Mouse (Mus musculus) gastrocnemius, postnatal 25 days (tissue): ENCODE data around the gene Prc1. TPM values are rescaled to one million over a fixed set of nuclear protein-coding genes. Genes with fewer than 3 reads are reported as not detected.
A peak's percentile ranks its signal among the peaks of the same experiment; 100 is the strongest.
"Not testable (repeated sequence)": the region's sequence is repeated elsewhere in the genome, so short reads cannot be mapped to it uniquely, and the experiment has no call there.

ENCODE experiments used
- DNase-seq: peaks from one replicate; pipeline ENCODE4 v3.0.0; 2022
- total RNA-seq, 2 experiments: library from RNA; stranded (reverse); gene quantifications; 1 replicate in 1 of 2; 2 replicates in 1 of 2; pipeline ENCODE4 v1.2.3; 2021

The Prc1 gene
- total RNA-seq, 2 experiments from 2014 or later = 2.4 to 2.9 TPM

DNA sequence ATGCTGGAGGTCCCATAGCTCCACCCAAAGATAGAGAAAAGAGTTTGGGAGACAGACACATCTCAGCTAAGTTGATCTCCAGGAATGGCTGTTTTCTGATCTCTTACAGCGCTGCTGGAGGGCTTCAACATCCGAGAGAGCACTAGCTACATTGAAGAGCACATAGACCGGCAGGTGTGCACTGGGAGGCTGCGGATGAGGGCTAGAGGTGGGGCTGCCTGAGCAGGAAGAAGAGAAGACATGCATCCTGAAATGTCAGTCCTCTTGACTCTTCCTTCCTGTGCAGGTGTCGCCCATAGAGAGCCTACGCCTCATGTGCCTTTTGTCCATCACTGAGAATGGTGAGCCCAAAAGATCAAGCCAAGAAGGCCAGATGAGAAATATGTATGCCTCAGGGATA is 8.5 kb upstream of the Prc1 start:
- no peak for DNase-seq

- no peak for DNase-seq
These were observed 6.5 kb upstream of the Prc1 start for GRCm38 (mm10) chr7:80287736-80288135.

DNA sequence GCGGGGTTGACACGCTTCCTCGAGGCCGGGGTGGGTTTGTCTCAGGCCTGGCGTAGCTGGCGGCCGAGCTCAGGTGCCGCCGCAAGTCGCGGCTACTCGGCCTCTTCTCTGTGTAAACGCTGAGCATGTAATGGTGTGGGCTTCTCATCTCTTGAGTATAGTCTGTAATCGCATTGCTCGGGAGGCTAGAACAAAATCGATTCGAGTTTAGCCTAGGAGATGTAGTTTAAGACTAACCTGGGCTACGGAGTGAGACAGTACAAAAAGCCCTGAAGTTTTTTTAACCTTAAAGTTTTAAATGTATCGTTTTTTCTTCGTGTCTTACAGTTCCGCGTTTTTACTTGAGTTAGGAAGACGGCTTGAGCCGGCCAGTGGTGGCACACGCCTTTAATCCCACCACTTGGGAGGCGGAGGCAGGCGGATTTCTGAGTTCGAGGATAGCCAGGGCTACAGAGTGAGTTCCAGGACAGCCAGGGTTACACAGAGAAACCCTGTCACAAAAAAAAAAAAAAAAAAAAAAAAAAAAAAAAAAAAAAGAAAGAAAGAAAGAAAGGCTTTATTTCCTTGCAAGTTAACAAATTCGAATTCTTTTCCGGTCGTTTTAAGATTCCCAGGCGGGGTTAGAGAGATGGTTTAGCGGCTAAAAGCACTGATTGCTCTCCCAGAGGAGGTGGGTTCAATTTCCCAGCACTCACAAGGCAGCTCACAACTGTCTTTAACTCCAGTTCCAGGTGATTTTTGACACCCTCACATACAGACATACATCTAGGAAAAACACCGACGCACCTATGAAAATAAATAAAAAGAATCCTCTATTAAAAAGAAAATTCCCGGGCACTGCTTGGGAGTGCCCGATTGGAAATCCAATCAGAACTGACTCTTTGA is 756 bp downstream of the Prc1 start:
- DNase-seq = no peak

GRCm38 (mm10) chr7:80296462-80296861 is 2.2 kb downstream of the Prc1 start:
- DNase-seq = no peak

DNA sequence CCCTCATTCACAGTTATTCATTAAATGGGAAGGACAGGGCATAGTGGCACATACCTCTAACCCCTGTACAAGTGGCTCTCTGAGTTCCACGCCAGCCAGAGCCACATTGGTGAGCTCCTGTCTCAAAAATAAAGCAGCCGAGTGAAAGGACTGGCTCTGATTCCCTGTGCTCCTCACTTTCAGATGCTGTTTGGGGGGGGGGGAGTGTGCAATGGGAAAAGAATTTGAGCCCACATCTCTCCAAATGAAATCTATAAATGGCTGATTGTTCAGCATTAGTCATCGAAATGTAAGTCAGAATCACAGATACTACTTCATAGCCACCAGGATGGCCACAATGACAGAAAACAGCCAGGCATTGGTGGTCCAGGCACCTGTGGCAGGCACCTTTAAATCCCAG is 2.8 kb downstream of the Prc1 start:
- no peak for DNase-seq

DNA sequence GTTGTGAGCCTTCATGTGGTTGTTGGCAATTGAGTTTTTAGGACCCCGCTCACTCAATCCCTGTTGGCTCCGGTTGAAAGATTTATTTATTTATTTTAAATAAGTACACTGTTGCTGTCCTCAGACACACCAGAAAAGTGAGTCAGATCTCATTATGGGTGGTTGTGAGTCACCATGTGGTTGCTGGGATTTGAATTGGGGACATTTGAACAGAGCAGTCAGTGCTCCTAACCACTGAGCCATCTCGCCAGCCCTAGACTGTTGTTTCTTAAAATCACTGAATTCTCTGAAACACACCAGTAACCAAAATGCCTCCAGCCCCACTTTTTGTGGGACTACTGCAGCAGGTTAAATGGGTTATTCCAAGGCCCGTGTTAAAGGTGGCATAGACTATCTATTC is 4.5 kb downstream of the Prc1 start:
- DNase-seq = no peak

GRCm38 (mm10) chr7:80299568-80299967 is 5.3 kb downstream of the Prc1 start:
- no peak for DNase-seq

- DNase-seq = no peak
These were observed 7.3 kb downstream of the Prc1 start for GRCm38 (mm10) chr7:80301522-80301921.

DNA sequence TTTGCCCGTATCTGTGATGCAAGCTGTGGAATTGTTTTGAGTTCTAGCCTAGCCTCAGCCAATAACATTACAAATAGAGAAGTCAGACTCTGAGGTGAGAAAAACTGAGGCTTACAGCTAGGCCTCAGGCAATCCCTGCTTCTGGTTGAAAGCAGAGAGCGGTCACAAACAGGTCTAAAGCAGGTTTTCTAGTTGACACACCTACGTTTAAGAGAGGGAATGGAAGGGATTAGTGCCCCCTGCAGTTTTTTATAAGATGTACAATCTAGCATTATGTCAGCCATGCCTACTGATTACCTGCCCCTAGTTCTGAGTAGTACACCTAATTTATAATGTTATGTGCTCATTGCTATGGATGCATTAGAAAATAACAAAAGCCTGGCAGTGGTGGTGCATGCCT is 13.5 kb downstream of the Prc1 start:
- DNase-seq = no peak

DNA sequence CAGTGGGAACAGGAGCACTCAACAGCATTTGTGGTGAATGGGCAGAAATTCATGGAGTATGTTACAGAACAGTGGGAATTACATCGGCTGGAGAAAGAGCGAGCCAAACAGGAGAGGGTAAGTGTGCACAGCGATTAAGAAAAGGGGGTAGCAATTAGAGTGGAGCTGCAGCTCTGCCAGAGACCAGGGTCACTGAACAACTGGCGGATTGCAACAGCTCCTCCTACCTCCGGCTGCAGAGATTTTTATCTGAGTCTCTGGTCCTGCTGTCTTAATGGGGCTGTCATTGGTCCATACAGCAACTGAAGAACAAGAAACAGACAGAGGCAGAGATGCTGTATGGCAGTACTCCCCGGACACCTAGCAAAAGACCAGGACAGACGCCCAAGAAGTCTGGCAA is 16.5 kb downstream of the Prc1 start:
- no peak for DNase-seq

DNA sequence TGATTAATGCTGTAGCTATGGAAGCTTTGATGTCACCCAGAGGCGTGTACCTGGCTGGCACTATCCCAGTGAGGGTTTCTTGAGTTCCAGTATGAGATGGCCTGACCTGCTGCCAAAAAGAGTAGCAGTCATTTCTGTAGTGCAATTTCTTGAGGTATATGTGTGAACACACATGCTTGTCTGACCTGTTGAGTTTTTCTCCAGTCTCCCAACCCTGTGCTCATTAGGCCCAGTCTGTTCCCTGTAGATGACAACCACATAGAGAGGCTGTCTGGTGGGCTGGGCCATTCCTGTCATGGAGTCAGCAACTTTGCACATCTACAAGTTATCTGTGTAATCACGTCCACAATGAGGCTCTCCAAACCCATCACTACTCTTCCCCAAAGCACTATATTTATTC is 21.5 kb downstream of the Prc1 start:
- DNase-seq = no peak

DNA sequence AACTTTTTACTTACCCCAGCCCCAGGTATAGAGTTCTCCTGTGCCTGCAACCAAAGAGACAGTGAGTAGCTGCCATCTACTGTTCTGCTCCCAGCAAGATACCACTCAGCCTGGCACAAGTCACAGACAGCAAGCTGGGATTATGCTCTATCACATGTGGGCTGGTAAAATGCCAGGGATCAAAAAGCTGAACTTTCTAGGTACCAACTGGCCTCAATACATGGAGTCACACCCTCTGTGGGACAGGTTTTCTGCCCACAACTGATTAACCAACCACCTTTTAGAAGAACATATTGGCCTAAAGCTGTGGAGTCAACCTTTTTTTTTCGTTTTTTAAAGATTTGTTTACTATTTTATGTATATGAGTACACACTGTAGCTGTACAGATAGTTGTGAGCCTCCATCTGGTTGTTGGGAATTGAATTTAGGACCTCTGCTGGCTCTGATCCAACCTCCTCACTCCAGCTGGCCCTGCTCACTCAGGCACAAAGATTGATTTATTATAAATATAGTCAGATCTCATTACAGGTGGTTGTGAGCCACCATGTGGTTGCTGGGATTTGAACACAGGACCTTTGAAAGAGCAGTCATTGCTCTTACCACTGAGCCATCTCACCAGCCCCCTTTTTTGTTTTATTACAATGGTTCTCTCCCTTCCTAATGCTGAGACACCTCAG is 23.3 kb downstream of the Prc1 start:
- DNase-seq = no peak

- no peak for DNase-seq
These were observed 24.4 kb downstream of the Prc1 start for GRCm38 (mm10) chr7:80318670-80319069.

- no peak for DNase-seq
These were observed 25.7 kb downstream of the Prc1 start for GRCm38 (mm10) chr7:80319846-80320496.

DNA sequence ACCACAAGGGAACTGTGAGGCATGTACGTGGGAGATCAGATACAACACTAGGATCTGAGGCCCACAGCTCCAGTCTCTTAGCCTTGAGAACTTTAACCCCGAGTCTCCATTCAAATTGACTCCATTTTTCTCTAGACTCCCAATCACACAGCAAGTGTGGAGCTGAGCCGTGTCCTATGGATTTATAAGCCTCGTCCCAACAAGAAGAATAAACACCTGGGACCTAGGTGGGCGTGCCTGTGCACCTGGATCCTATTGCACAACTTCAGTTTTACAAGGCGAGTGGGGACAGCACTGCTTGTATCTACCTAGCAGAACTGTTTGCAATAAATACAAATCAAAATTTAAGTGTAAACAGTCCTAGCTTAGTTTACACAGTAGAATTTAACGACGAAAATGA is 29.1 kb downstream of the Prc1 start:
- no peak for DNase-seq

- peak; percentile 92 for DNase-seq
These were observed 30.0 kb downstream of the Prc1 start, which contains the start of gene Rccd1 for GRCm38 (mm10) chr7:80324043-80324815. Rccd1 (minus strand) TSS chr7:80324454.

DNA sequence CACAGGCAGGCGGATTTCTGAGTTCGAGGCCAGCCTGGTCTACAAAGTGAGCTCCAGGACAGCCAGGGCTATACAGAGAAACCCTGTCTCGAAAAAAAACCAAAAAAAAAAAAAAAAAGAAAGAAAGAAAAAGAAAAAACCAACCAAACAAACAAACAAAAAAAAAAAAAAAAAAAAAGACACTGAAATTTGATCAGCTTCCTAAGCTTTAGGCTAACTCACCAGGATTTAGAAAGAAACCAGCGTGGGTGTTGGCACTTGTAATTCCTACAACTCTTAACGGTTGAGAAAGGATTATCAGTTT is 30.5 kb downstream of the Prc1 start:
- DNase-seq = not testable (repeated sequence)

- DNase-seq = no peak
These were observed 31.1 kb downstream of the Prc1 start for GRCm38 (mm10) chr7:80325292-80325868.

- no peak for DNase-seq
These were observed 31.8 kb downstream of the Prc1 start for GRCm38 (mm10) chr7:80326076-80326475.

DNA sequence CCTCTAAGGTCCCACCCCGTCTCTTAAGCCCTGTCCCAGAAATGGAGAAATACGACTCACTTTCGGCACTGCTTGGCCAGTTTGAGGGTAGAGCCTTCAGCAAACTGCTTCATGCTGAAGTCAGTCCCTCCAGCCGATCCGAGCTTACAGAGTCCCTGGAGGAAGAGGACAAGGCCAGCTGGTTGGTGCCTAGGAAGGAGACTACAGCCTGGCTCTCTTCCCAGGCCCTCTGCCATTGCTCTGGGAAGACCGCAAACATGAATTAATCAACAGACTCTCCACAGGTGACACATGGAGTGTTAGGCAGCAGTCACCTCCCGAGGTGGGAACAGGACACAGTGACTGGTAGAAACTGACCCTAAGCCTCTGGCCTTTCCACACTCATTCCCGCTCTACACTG is 36.0 kb downstream of the Prc1 start:
- DNase-seq = no peak

DNA sequence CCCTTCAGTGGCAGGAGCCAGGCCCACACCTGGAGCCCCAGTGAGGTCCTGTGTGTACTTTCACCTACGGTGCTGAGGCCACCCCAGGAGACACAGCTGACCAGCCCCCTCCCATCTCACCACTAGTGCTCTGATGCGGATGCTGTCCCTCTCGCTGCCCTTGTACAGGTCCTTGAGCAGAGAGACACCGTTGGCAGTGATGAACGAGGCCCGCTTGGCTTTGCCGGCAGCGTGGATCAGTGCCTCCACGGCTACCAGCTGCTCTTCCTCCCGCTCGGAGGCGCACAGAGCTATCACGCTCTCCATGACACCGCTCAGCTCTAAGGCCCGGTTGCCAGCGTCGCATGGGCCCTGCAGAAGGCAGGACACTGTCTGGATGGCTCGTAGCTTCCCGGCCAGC is 37.2 kb downstream of the Prc1 start:
- DNase-seq = no peak

- DNase-seq = no peak
These were observed 40.6 kb downstream of the Prc1 start for GRCm38 (mm10) chr7:80334848-80335247.
